Mouse (Mus musculus) CH12.LX (cell line): ENCODE results near the gene Chd5. TPM values are rescaled to one million over a fixed set of nuclear protein-coding genes. Genes with fewer than 3 reads are reported as not detected.

Experiments used
- DNase-seq: peaks from one replicate; pipeline ENCODE4 v3.0.0-alpha.2; 2013; ENCODE audit errors: extremely low read depth
- H3K27ac ChIP-seq: 2 replicates; pipeline ENCODE4 v1.5.1; 2012; ENCODE audit warnings: low read depth, mild to moderate bottlenecking, control low read depth, moderate library complexity; ENCODE audit not compliant: insufficient read depth
- H3K27me3 ChIP-seq: replicated peaks from 2 replicates; pipeline ENCODE3; 2012; ENCODE audit warnings: inconsistent platforms
- H3K36me3 ChIP-seq, 2 experiments: replicated peaks in 1 of 2; 2 replicates each; pipeline versions ENCODE3 to v1.6.1; 2012; ENCODE audit warnings: inconsistent platforms in 1 of 2, low read length in 1 of 2, mild to moderate bottlenecking in 1 of 2, mixed read lengths in 1 of 2, moderate library complexity in 1 of 2; ENCODE audit not compliant: control insufficient read depth in 1 of 2, insufficient read depth in 1 of 2
- H3K4me1 ChIP-seq, 2 experiments: 2 replicates each; pipeline ENCODE4 v1.6.1; 2012; ENCODE audit warnings: inconsistent platforms in 1 of 2, moderate library complexity in 1 of 2; ENCODE audit not compliant: insufficient read depth in 2 of 2, control insufficient read depth in 1 of 2
- H3K4me2 ChIP-seq: 2 replicates; pipeline ENCODE4 v1.6.1; 2012; ENCODE audit warnings: low read depth, mild to moderate bottlenecking, control low read depth; ENCODE audit not compliant: poor library complexity, insufficient read depth, severe bottlenecking
- H3K4me3 ChIP-seq, 3 experiments: fragments of 150-350 bp in 1 of 3; sonication (generic) in 1 of 3; replicated peaks in 1 of 3; 2 replicates each; pipeline versions ENCODE3 to v1.5.1; 2011 to 2012; ENCODE audit warnings: low read depth in 2 of 3, low read length in 2 of 3, mild to moderate bottlenecking in 2 of 3, moderate library complexity in 2 of 3, control low read depth in 1 of 3, improper control_type of control experiment in 1 of 3, inconsistent platforms in 1 of 3, mixed read lengths in 1 of 3; ENCODE audit not compliant: poor library complexity in 1 of 3
- H3K79me2 ChIP-seq: replicated peaks from 2 replicates; pipeline ENCODE4 v1.6.1; 2012; ENCODE audit warnings: mild to moderate bottlenecking, moderate library complexity; ENCODE audit not compliant: control insufficient read depth, poor library complexity, insufficient read depth, severe bottlenecking; ENCODE audit errors: extremely low read depth
- H3K9ac ChIP-seq: 2 replicates; pipeline ENCODE4 v1.6.1; 2012; ENCODE audit warnings: low read depth, mild to moderate bottlenecking, control low read depth, moderate library complexity; ENCODE audit not compliant: insufficient read depth
- H3K9me3 ChIP-seq: replicated peaks from 2 replicates; pipeline ENCODE3; 2012; ENCODE audit warnings: low read length, inconsistent platforms, mixed read lengths
- CHD1 ChIP-seq: IDR thresholded peaks from 2 replicates; pipeline ENCODE4 v1.6.1; 2012; ENCODE audit warnings: low read depth, low read length, improper control_type of control experiment, inconsistent platforms
- CTCF ChIP-seq, 2 experiments: IDR thresholded peaks in 1 of 2; conservative IDR thresholded peaks in 1 of 2; 2 replicates each; pipeline ENCODE4 v1.5.1; 2011 to 2012; ENCODE audit warnings: low read depth in 2 of 2, low read length in 2 of 2, improper control_type of control experiment in 1 of 2, inconsistent platforms in 1 of 2, mild to moderate bottlenecking in 1 of 2, moderate library complexity in 1 of 2
- E2F4 ChIP-seq: IDR thresholded peaks from 2 replicates; pipeline ENCODE4 v1.6.1; 2011; ENCODE audit warnings: low read depth, low read length, improper control_type of control experiment; ENCODE audit not compliant: insufficient replicate concordance
- ELF1 ChIP-seq: IDR thresholded peaks from 2 replicates; pipeline ENCODE4 v1.6.1; 2014; ENCODE audit warnings: low read depth, mild to moderate bottlenecking, inconsistent platforms, low read length, improper control_type of control experiment
- EP300 ChIP-seq: IDR thresholded peaks from 2 replicates; pipeline ENCODE4 v1.6.1; 2011; ENCODE audit warnings: low read length, improper control_type of control experiment
- HCFC1 ChIP-seq: IDR thresholded peaks from 2 replicates; pipeline ENCODE4 v1.6.1; 2012; ENCODE audit warnings: low read depth, mild to moderate bottlenecking, inconsistent platforms, low read length, improper control_type of control experiment
- IRF4 ChIP-seq: IDR thresholded peaks from 2 replicates; pipeline ENCODE4 v1.6.1; 2014; ENCODE audit warnings: low read depth, mild to moderate bottlenecking, inconsistent platforms, low read length, improper control_type of control experiment
- MAFK ChIP-seq: IDR thresholded peaks from 2 replicates; pipeline ENCODE4 v1.6.1; 2011; ENCODE audit warnings: low read length, improper control_type of control experiment; ENCODE audit not compliant: insufficient replicate concordance
- MAX ChIP-seq: IDR thresholded peaks from 2 replicates; pipeline ENCODE4 v1.6.1; 2011; ENCODE audit warnings: low read length, improper control_type of control experiment
- MAZ ChIP-seq: IDR thresholded peaks from 2 replicates; pipeline ENCODE4 v1.6.1; 2012; ENCODE audit warnings: low read depth, mild to moderate bottlenecking, inconsistent platforms, low read length, improper control_type of control experiment, moderate library complexity
- MEF2A ChIP-seq: IDR thresholded peaks from 2 replicates; pipeline ENCODE4 v1.6.1; 2014; ENCODE audit warnings: low read depth, mild to moderate bottlenecking, inconsistent platforms, low read length, improper control_type of control experiment, borderline replicate concordance
- MYC ChIP-seq: IDR thresholded peaks from 2 replicates; pipeline ENCODE4 v1.6.1; 2011; ENCODE audit warnings: low read depth, mild to moderate bottlenecking, improper control_type of control experiment, low read length
- NRF1 ChIP-seq: IDR thresholded peaks from 2 replicates; pipeline ENCODE4 v1.6.1; 2014; ENCODE audit warnings: low read depth, mild to moderate bottlenecking, inconsistent platforms, low read length, improper control_type of control experiment, moderate library complexity
- POLR2AphosphoS2 ChIP-seq: IDR thresholded peaks from 2 replicates; pipeline ENCODE4 v1.6.1; 2011; ENCODE audit warnings: low read depth, low read length, improper control_type of control experiment
- RAD21 ChIP-seq: IDR thresholded peaks from 2 replicates; pipeline ENCODE4 v1.6.1; 2011; ENCODE audit warnings: low read depth, mild to moderate bottlenecking, low read length, improper control_type of control experiment, moderate library complexity
- TBP ChIP-seq: conservative IDR thresholded peaks from 2 replicates; pipeline ENCODE4 v1.6.1; 2011; ENCODE audit warnings: low read depth, low read length, improper control_type of control experiment
- UBTF ChIP-seq: IDR thresholded peaks from 2 replicates; pipeline ENCODE4 v1.6.1; 2012; ENCODE audit warnings: low read depth, mild to moderate bottlenecking, inconsistent platforms, low read length, improper control_type of control experiment, moderate library complexity
- USF1 ChIP-seq: IDR thresholded peaks from 2 replicates; pipeline ENCODE4 v1.6.1; 2014; ENCODE audit warnings: low read depth, mild to moderate bottlenecking, inconsistent platforms, low read length, improper control_type of control experiment
- ZC3H11A ChIP-seq: IDR thresholded peaks from 2 replicates; pipeline ENCODE4 v1.6.1; 2012; ENCODE audit warnings: low read depth, mild to moderate bottlenecking, inconsistent platforms, low read length, improper control_type of control experiment
- ZNF384 ChIP-seq: IDR thresholded peaks from 2 replicates; pipeline ENCODE4 v1.6.1; 2012; ENCODE audit warnings: low read depth, low read length, improper control_type of control experiment, inconsistent platforms
- dilution Hi-C: fragments of 300-500 bp; cut with MboI; formaldehyde crosslinking; loops from 2 replicates; pipeline ENCODE4 v1.14.3; 2020; ENCODE audit warnings: low sequenced_read_pairs; ENCODE audit not compliant: extremely low pct_unique_long_range_greater_than_20kb, extremely low pct_ligation_motif_present
- in situ Hi-C: fragments of 300-500 bp; cut with MboI; formaldehyde crosslinking; loops from 3 replicates; pipeline ENCODE4 v1.14.3; 2019; ENCODE audit warnings: low sequenced_read_pairs, low pct_ligation_motif_present, low pct_unique_long_range_greater_than_20kb, mixed read lengths
- polyA plus RNA-seq: library from polyadenylated mRNA; unstranded; fragments of >175 nt; gene quantifications from 2 replicates; pipeline ENCODE4 v1.2.1, GENCODE M21; 2012; ENCODE audit warnings: low read depth; ENCODE audit not compliant: insufficient read length
- total RNA-seq, 2 experiments: library from RNA; depleted of rRNA; stranded (reverse); fragments of 300-350 nt in 1 of 2; fragments of >200 nt in 1 of 2; gene quantifications; 2 replicates each; pipeline ENCODE4 v1.2.3; 2012 to 2014

Chd5 gene
- total and polyA plus RNA-seq, 3 experiments = 0.44 to 3.4 (median 1.2) TPM

DNA sequence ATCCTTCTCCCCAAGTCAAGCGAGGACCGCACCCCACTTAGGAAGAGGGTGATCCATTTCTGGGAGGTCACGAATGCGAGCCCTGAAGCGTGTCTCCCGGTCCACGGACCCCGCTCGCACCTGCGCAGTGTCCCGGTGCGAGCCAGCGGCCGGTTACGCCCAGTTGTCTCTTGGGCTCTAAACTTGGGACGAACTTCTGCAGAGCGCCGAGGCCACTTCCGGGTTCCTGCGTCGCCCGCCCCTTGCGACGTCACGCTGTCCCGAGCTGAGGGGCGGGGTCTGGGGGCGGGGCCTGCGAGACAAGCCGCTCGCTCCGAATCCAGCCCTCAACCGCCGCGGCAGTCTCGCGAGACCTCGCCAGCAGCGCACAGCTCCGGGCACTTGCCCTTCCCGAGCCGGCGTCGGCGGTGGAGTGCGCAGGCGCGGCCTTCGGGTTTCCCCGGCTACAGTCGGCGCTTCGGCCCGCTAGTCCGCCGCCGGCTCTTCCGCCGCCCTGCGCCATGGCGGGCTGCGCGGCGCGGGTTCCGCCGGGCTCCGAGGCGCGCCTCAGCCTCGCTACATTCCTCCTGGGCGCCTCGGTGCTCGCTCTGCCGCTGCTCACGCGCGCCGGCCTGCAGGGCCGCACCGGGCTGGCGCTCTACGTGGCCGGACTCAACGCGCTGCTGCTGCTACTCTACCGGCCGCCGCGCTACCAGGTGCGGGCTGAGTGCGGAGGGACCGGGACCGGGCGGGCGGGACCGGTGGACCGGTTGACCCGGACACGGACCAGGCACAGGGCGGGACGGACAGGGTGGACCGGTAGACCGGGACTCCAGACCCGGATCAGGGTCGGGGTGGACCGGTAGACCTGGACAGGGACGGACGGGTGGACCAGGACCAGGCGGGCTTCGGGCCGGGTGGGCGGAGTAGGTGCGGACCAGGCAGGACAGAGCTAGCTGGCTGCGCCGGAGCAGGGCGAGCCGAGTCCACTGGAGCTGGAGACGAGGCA is 41.3 kb upstream of the Chd5 start, which contains the start of gene Icmt (continued):
- TF ChIP-seq POLR2AphosphoS2 = peak; percentile 57; the same call in 1 of the 2 replicates

DNA sequence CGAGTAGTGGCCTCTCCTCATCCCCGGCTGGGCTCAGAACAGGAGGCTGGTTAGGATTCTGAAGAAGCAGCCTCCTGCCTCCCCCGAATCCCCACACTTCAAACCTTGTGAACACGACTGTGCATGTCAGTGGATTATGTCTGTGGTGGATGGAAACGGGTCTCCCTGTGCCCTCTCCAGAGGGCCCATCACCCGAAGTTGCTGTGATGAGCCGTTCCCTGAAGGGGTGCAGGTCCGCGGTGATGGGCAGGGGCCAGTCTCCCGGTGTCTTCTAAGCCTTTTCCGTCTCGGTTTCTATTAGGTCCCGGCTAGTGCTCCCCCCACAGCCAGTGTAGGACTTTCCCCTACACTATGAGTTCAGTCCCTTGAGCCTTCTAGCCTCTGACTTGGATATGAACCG is 39.6 kb upstream of the Chd5 start:
- Histone ChIP-seq H3K4me2 (peak overlapping the region; percentile 89; the same call in 1 of the 2 replicates), H3K9ac (no peak overlapping the region; the same call in 1 of the 2 replicates), H3K27ac (no peak overlapping the region), H3K4me3 (no peak overlapping the region), H3K27me3 (peaks cover 6% of the 10 kb centered on the region)
- in situ Hi-C loops = loop anchor here (25.0 kb wide), 1 partner anchor 1813 kb away; no protein-coding TSS in a partner anchor
- TF ChIP-seq CTCF (conservative IDR thresholded peaks at IDR 0.05 in 1 of 2, IDR thresholded peaks at IDR 0.05 in 1 of 2; ENCODE audit: low read depth in 2 of 2, low read length in 2 of 2) = no peak
- TF ChIP-seq HCFC1 = no peak
- TF ChIP-seq MYC = no peak
- TF ChIP-seq UBTF = no peak
- no peak for TF ChIP-seq USF1
- TF ChIP-seq E2F4 = no peak
- TF ChIP-seq IRF4 = no peak
- no peak for TF ChIP-seq RAD21
- no peak for TF ChIP-seq CHD1
- no peak for TF ChIP-seq EP300
- no peak for TF ChIP-seq ELF1
- no peak for TF ChIP-seq TBP
- no peak for TF ChIP-seq NRF1
- no peak for TF ChIP-seq MAFK
- TF ChIP-seq, all 38 proteins: peak for 0
- H3K36me3 ChIP-seq = peaks cover 38 to 47% of the 10 kb centered on the region in 2 experiments
- no peak for DNase-seq
- dilution Hi-C loops = no loop called here
- no peaks in the 10 kb centered on the region for H3K9me3 ChIP-seq
- H3K79me2 ChIP-seq = peaks cover 5% of the 10 kb centered on the region; the same call in 1 of the 2 replicates
- peaks cover 9 to 31% of the 10 kb centered on the region in 2 experiments; a peak in 3 of 4 replicates for H3K4me1 ChIP-seq

DNA sequence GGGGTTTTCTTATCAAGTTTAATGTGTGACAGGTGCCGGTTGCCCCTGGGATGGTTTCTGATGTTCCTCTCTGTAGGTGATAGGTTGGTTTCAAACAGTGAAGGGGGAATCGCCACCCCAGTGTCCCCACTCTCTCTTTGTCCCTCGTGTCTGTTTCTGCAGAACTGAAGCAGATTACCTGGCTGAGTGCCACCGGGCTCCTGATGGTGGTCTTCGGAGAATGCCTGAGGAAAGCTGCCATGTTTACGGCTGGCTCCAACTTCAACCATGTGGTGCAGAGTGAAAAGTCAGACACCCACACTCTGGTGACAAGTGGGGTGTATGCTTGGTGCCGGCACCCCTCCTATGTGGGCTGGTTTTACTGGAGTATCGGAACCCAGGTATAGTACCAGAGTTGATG is 38.1 kb upstream of the Chd5 start:
- no peak overlapping the region for H3K4me3 ChIP-seq
- H3K36me3 ChIP-seq = peaks cover 44 to 62% of the 10 kb centered on the region in 2 experiments
- peaks cover under 1% of the 10 kb centered on the region for H3K27me3 ChIP-seq
- dilution Hi-C loops (no loop called here), in situ Hi-C loops (no loop called here)
- peaks cover 5% of the 10 kb centered on the region; the same call in 1 of the 2 replicates for H3K79me2 ChIP-seq
- TF ChIP-seq CHD1 (no peak), ZNF384 (no peak), HCFC1 (no peak), USF1 (no peak), MEF2A (no peak), UBTF (no peak), ZC3H11A (no peak), MAX (no peak), RAD21 (no peak), MAZ (no peak), IRF4 (no peak)
- no peak overlapping the region for H3K4me2 ChIP-seq
- no peak overlapping the region for H3K27ac ChIP-seq
- peaks cover 9 to 31% of the 10 kb centered on the region in 2 experiments; a peak in 3 of 4 replicates for H3K4me1 ChIP-seq
- no peak overlapping the region for H3K9ac ChIP-seq
- DNase-seq = no peak
- no peaks in the 10 kb centered on the region for H3K9me3 ChIP-seq
